Comparison of ENCODE assay signal across 10 mouse cellular contexts in the genomic region with DNA sequence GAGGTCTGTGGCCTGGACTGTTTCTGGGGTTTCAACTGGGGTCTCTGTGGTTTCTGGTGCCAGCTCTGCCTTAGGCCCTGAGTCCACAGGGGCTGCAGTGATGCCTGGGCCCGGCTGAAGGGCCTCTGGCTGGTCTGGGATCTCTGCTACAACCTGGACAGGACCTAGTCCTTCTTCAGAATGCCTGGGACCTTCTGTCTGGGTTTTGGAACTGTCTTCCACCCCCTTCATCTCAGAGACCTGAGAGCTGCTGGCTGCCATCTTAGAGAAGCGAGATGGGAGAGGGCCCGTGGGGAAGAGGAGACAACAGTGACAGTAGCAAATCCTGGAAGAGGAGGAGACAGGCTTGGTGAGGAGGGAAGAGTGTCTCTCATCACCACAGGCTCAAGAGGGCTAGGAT. TPM values are rescaled to one million over a fixed set of nuclear protein-coding genes. Genes with fewer than 3 reads are reported as not detected.
DNase-seq lines count a peak whose midpoint lies in the region; ATAC-seq and TF ChIP-seq lines count a peak whose summit lies in the region.
"Had no signal": no experiment of that assay in that cellular context is flagged by ENCODE, and none has a peak within 500 bp of the region (broad histone marks: within the 10 kb centered on the region; RNA-seq: fewer than 3 reads in every experiment).

No protein-coding gene starts in this region.

- H3K4me2 ChIP-seq in kidney, postnatal 0 days (ENCODE audit: low read length) = peak overlapping the region; percentile 85
- peak overlapping the region; percentile 97 for H3K4me2 ChIP-seq in embryonic facial prominence, embryonic 12.5 days (replicated peaks)
- peak overlapping the region; percentile 91 for H3K4me2 ChIP-seq in hindbrain, embryonic 16.5 days (ENCODE audit: low read length)
- peak overlapping the region; percentile 71 for H3K4me2 ChIP-seq in neural tube, embryonic 13.5 days

- 0 out of 2 replicates have a peak, but pooled peaks cover 15% of the 10 kb centered on the region for H3K36me3 ChIP-seq in kidney, postnatal 0 days (ENCODE audit: insufficient read depth, low read length)
- peaks cover 40% of the 10 kb centered on the region for H3K36me3 ChIP-seq in embryonic facial prominence, embryonic 12.5 days
- peaks cover 14% of the 10 kb centered on the region for H3K36me3 ChIP-seq in hindbrain, embryonic 16.5 days (ENCODE audit: control insufficient read depth, insufficient read depth, low read length)
- peaks cover 36% of the 10 kb centered on the region for H3K36me3 ChIP-seq in neural tube, embryonic 13.5 days

- H3K4me1 ChIP-seq in kidney, postnatal 0 days (replicated peaks; ENCODE audit: insufficient read depth, low read length) = peaks cover 50% of the 10 kb centered on the region
- H3K4me1 ChIP-seq in embryonic facial prominence, embryonic 12.5 days = peaks cover 85% of the 10 kb centered on the region
- H3K4me1 ChIP-seq in hindbrain, embryonic 16.5 days (ENCODE audit: control insufficient read depth, insufficient read depth, low read depth, low read length) = peaks cover 67% of the 10 kb centered on the region
- peaks cover 90% of the 10 kb centered on the region for H3K4me1 ChIP-seq in neural tube, embryonic 13.5 days (replicated peaks)

- H3K9ac ChIP-seq in kidney, postnatal 0 days (ENCODE audit: low read depth, low read length) = peak overlapping the region; percentile 60; the same call in 1 of the 2 replicates
- peak overlapping the region; percentile 69 for H3K9ac ChIP-seq in embryonic facial prominence, embryonic 12.5 days
- H3K9ac ChIP-seq in hindbrain, embryonic 16.5 days (ENCODE audit: low read depth, low read length) = peak overlapping the region; percentile 83
- peak overlapping the region; percentile 82 for H3K9ac ChIP-seq in neural tube, embryonic 13.5 days

- H3K4me3 ChIP-seq in kidney, postnatal 0 days (replicated peaks; ENCODE audit: low read depth, low read length) = peak overlapping the region; percentile 43; the same call in 1 of the 2 replicates
- peak overlapping the region; percentile 50 for H3K4me3 ChIP-seq in embryonic facial prominence, embryonic 12.5 days
- H3K4me3 ChIP-seq in hindbrain, embryonic 16.5 days (ENCODE audit: low read length) = peak overlapping the region; percentile 59
- H3K4me3 ChIP-seq in neural tube, embryonic 13.5 days = peak overlapping the region; percentile 54

- peak; percentile 16 for DNase-seq in kidney, postnatal 0 days (ENCODE audit: low spot score)
- DNase-seq in kidney, adult 8-10 months = no peak
- DNase-seq in spleen, postnatal 10 days (ENCODE audit: low spot score in 2 of 2) = no peak
- no peak for DNase-seq in thymus, postnatal 4 days
- DNase-seq in layer of hippocampus, adult 9-11 months = no peak
- DNase-seq: embryo, embryonic 11 days; kidney, adult 11 months had no signal

- no peak overlapping the region for H3K27ac ChIP-seq in kidney, postnatal 0 days
- peak overlapping the region; percentile 90 for H3K27ac ChIP-seq in embryonic facial prominence, embryonic 12.5 days
- peak overlapping the region; percentile 21; the same call in 1 of the 2 replicates for H3K27ac ChIP-seq in hindbrain, embryonic 16.5 days (ENCODE audit: low read depth, low read length)
- no peak overlapping the region for H3K27ac ChIP-seq in neural tube, embryonic 13.5 days (replicated peaks)

- H3K27me3 ChIP-seq in kidney, postnatal 0 days (ENCODE audit: insufficient read depth, low read length) = no peaks in the 10 kb centered on the region
- no peaks in the 10 kb centered on the region for H3K27me3 ChIP-seq in embryonic facial prominence, embryonic 12.5 days
- no peaks in the 10 kb centered on the region for H3K27me3 ChIP-seq in hindbrain, embryonic 16.5 days (replicated peaks; ENCODE audit: control insufficient read depth, insufficient read depth, low read length)
- no peaks in the 10 kb centered on the region for H3K27me3 ChIP-seq in neural tube, embryonic 13.5 days

- 54% methylated on average over 3 of the region's 3 CpGs for WGBS in kidney, postnatal 0 days
- 44% methylated on average over 3 of the region's 3 CpGs for WGBS in embryonic facial prominence, embryonic 12.5 days
- 44% methylated on average over 3 of the region's 3 CpGs for WGBS in hindbrain, embryonic 16.5 days
- WGBS in neural tube, embryonic 13.5 days = 64% methylated on average over 3 of the region's 3 CpGs

- TF ChIP-seq CTCF in kidney, postnatal 0 days (IDR thresholded peaks at IDR 0.05; ENCODE audit: low read depth) = no peak

- ATAC-seq in kidney, postnatal 0 days (replicated peaks; ENCODE audit: low FRiP score, low read depth) = no peak
- ATAC-seq in embryonic facial prominence, embryonic 12.5 days (ENCODE audit: insufficient number of reproducible peaks, insufficient read depth, low FRiP score, low TSS enrichment) = no peak
- ATAC-seq in hindbrain, embryonic 16.5 days = no peak
- no peak for ATAC-seq in neural tube, embryonic 13.5 days (ENCODE audit: low read depth)

- H3K9me3 ChIP-seq in kidney, postnatal 0 days (replicated peaks; ENCODE audit: low read length) = no peaks in the 10 kb centered on the region
- no peaks in the 10 kb centered on the region for H3K9me3 ChIP-seq in embryonic facial prominence, embryonic 12.5 days
- H3K9me3 ChIP-seq in hindbrain, embryonic 16.5 days (ENCODE audit: control insufficient read depth, low read length) = no peaks in the 10 kb centered on the region
- H3K9me3 ChIP-seq in neural tube, embryonic 13.5 days = no peaks in the 10 kb centered on the region

RNA-seq across cellular contexts. Expression of gene Gm42742, which starts 0.9 kb away (rescaled TPM):
- 44.2 and 53.8 TPM in 2 replicates for polyA plus RNA-seq in kidney, postnatal 0 days (2015; fragmentation: Nextera tagmentation; extraction: Ambion mirVana)
- polyA plus RNA-seq in embryonic facial prominence, embryonic 12.5 days (2016; fragmentation: Nextera tagmentation; extraction: Ambion mirVana) = 59.3 and 77.8 TPM in 2 replicates
- polyA plus RNA-seq in hindbrain, embryonic 16.5 days (2015; fragmentation: Nextera tagmentation; extraction: Ambion mirVana) = 47.5 and 81.5 TPM in 2 replicates
- 47.8 and 81.0 TPM in 2 replicates for polyA plus RNA-seq in neural tube, embryonic 13.5 days (2015; fragmentation: Nextera tagmentation; extraction: Ambion mirVana)

RNA-seq across cellular contexts. Expression of gene Prrt2, which starts 1.0 kb away (rescaled TPM):
- polyA plus RNA-seq in kidney, postnatal 0 days (2015; fragmentation: Nextera tagmentation; extraction: Ambion mirVana) = 2.5 and 2.7 TPM in 2 replicates
- polyA plus RNA-seq in embryonic facial prominence, embryonic 12.5 days (2016; fragmentation: Nextera tagmentation; extraction: Ambion mirVana) = 8.9 and 9.6 TPM in 2 replicates
- 71.4 and 84.6 TPM in 2 replicates for polyA plus RNA-seq in hindbrain, embryonic 16.5 days (2015; fragmentation: Nextera tagmentation; extraction: Ambion mirVana)
- 22.0 TPM in 2 replicates for polyA plus RNA-seq in neural tube, embryonic 13.5 days (2015; fragmentation: Nextera tagmentation; extraction: Ambion mirVana)

RNA-seq across cellular contexts. Expression of gene Pagr1a, which starts 2.9 kb away (rescaled TPM):
- 19.4 and 25.0 TPM in 2 replicates for polyA plus RNA-seq in kidney, postnatal 0 days (2015; fragmentation: Nextera tagmentation; extraction: Ambion mirVana)
- 51.4 and 76.7 TPM in 2 replicates for polyA plus RNA-seq in embryonic facial prominence, embryonic 12.5 days (2016; fragmentation: Nextera tagmentation; extraction: Ambion mirVana)
- 26.9 and 55.8 TPM in 2 replicates for polyA plus RNA-seq in hindbrain, embryonic 16.5 days (2015; fragmentation: Nextera tagmentation; extraction: Ambion mirVana)
- 49.5 and 50.4 TPM in 2 replicates for polyA plus RNA-seq in neural tube, embryonic 13.5 days (2015; fragmentation: Nextera tagmentation; extraction: Ambion mirVana)

RNA-seq across cellular contexts. Expression of gene Pagr1b, which starts 3.7 kb away (rescaled TPM):
- polyA plus RNA-seq in kidney, postnatal 0 days (2015; fragmentation: Nextera tagmentation; extraction: Ambion mirVana) = 0.21 and 0.65 TPM in 2 replicates
- 0.37 TPM in 1 of 2 replicates, not detected in the other for polyA plus RNA-seq in embryonic facial prominence, embryonic 12.5 days (2016; fragmentation: Nextera tagmentation; extraction: Ambion mirVana)
- 0.31 TPM in 1 of 2 replicates, not detected in the other for polyA plus RNA-seq in hindbrain, embryonic 16.5 days (2015; fragmentation: Nextera tagmentation; extraction: Ambion mirVana)
- polyA plus RNA-seq in neural tube, embryonic 13.5 days (2015; fragmentation: Nextera tagmentation; extraction: Ambion mirVana) = 0.50 and 0.61 TPM in 2 replicates

RNA-seq across cellular contexts. Expression of gene Mvp, which starts 5.6 kb away (rescaled TPM):
- 27.5 and 28.9 TPM in 2 replicates for polyA plus RNA-seq in kidney, postnatal 0 days (2015; fragmentation: Nextera tagmentation; extraction: Ambion mirVana)
- polyA plus RNA-seq in embryonic facial prominence, embryonic 12.5 days (2016; fragmentation: Nextera tagmentation; extraction: Ambion mirVana) = 5.6 and 7.1 TPM in 2 replicates
- polyA plus RNA-seq in hindbrain, embryonic 16.5 days (2015; fragmentation: Nextera tagmentation; extraction: Ambion mirVana) = 3.9 and 4.8 TPM in 2 replicates
- polyA plus RNA-seq in neural tube, embryonic 13.5 days (2015; fragmentation: Nextera tagmentation; extraction: Ambion mirVana) = 6.6 and 7.2 TPM in 2 replicates

Comparison
In these comparisons a context has a peak if more than half of its experiments do, and no peak if none do; other contexts are left out.
1. H3K27ac ChIP-seq: peak in embryonic facial prominence, embryonic 12.5 days (single experiment) and hindbrain, embryonic 16.5 days (single experiment); none in kidney, postnatal 0 days (single experiment) and neural tube, embryonic 13.5 days (single experiment).
2. Peak in every context shown above with its lines, with median percentiles within 50 percentile points of each other: H3K4me2 ChIP-seq, H3K4me3 ChIP-seq and H3K9ac ChIP-seq.